8 mouse cellular contexts compared by ENCODE assay signal in the genomic region with DNA sequence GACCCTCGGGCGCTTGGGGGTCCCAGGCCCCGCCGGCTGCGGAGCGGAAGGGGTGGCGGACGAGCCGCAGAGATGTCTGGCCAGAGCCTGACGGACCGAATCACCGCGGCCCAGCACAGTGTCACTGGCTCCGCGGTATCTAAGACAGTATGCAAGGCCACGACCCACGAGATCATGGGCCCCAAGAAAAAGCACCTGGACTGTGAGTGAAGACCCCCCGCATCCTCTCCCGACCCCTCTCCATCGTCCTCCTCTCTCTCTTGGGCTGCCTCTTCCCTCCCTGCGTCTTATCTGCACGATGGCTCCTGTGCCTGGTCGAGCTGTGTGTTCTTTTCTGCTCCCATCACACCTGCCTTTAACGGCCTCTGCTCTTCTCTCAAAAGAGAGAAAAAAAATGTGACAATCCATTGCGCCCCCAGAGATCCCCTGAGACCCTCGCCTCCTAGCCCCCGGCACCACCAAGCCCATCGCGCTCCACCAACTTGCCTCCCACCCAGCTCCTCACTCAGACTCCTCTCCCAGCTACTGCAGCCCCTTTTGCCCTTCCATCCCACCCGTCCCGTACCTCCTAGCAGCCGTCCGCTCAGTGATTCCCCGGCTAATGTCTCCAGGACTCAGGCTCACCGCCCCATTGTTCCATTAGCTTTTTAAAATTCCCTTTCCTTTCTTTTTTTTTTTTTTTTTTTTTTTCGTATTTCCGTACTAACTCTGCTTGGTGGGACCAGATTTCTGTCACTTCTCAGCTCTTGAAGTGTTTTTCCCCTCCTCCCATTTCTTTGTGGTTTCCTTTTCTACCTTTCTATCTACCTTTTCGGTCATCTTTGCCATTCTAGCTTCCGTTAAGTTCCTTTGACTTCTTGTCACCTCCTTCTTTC. TPM values are rescaled to one million over a fixed set of nuclear protein-coding genes. Genes with fewer than 3 reads are reported as not detected.
DNase-seq lines count a peak whose midpoint lies in the region; ATAC-seq and TF ChIP-seq lines count a peak whose summit lies in the region.

No protein-coding gene starts in this region.

- no peak for TF ChIP-seq CTCF in layer of hippocampus, adult 2 months (conservative IDR thresholded peaks at IDR 0.05)

- peak overlapping the region; percentile 96 for H3K27ac ChIP-seq in embryonic facial prominence, embryonic 11.5 days (replicated peaks; ENCODE audit: low read depth, low read length)
- H3K27ac ChIP-seq in heart, embryonic 13.5 days (replicated peaks): peak overlapping the region; percentile 99
- peak overlapping the region; percentile 99 for H3K27ac ChIP-seq in layer of hippocampus, adult 2 months

- H3K9ac ChIP-seq in embryonic facial prominence, embryonic 11.5 days (replicated peaks; ENCODE audit: low read length): peak overlapping the region; percentile 96
- H3K9ac ChIP-seq in heart, embryonic 13.5 days: peak overlapping the region; percentile 100

- WGBS in embryonic facial prominence, embryonic 11.5 days: 0% methylated on average over 36 of the region's 39 CpGs
- WGBS in heart, embryonic 13.5 days: under 1% methylated on average over 37 of the region's 39 CpGs

- H3K4me3 ChIP-seq in embryonic facial prominence, embryonic 11.5 days (ENCODE audit: low read depth, low read length): peak overlapping the region; percentile 98
- H3K4me3 ChIP-seq in heart, embryonic 13.5 days: peak overlapping the region; percentile 98
- peak overlapping the region; percentile 81 for H3K4me3 ChIP-seq in layer of hippocampus, adult 2 months

- no peaks in the 10 kb centered on the region for H3K9me3 ChIP-seq in embryonic facial prominence, embryonic 11.5 days (replicated peaks; ENCODE audit: control insufficient read depth, low read length)
- H3K9me3 ChIP-seq in heart, embryonic 13.5 days: no peaks in the 10 kb centered on the region

- ATAC-seq in embryonic facial prominence, embryonic 11.5 days (replicated peaks; ENCODE audit: insufficient number of reproducible peaks, low FRiP score, low TSS enrichment, low read depth): peak; percentile 73
- peak; percentile 23 for ATAC-seq in heart, embryonic 13.5 days (ENCODE audit: extremely low read depth, insufficient number of reproducible peaks, low FRiP score, low TSS enrichment)

- no peaks in the 10 kb centered on the region for H3K36me3 ChIP-seq in embryonic facial prominence, embryonic 11.5 days (replicated peaks; ENCODE audit: control insufficient read depth, insufficient read depth, low read depth, low read length)
- no peaks in the 10 kb centered on the region for H3K36me3 ChIP-seq in heart, embryonic 13.5 days

- DNase-seq in 416B (ENCODE audit: low read depth) (peak; percentile 38), NIH3T3 (ENCODE audit: low read depth) (peak; percentile 20)
- DNase-seq in embryonic facial prominence, embryonic 11.5 days (ENCODE audit: low spot score): peak; percentile 48
- peak in 1 of 2 experiments; percentile 12 for DNase-seq in layer of hippocampus, adult 2 months (ENCODE audit: low spot score in 2 of 2)
- peak; percentile 36 for DNase-seq in lung, postnatal 10 days
- DNase-seq in right cerebral cortex, adult 2 months (ENCODE audit: low spot score in 2 of 2): peak; percentile 15 to 38
- DNase-seq in yolk sac, embryonic 10.5 days (ENCODE audit: low spot score): peak; percentile 43

- H3K27me3 ChIP-seq in embryonic facial prominence, embryonic 11.5 days (ENCODE audit: control insufficient read depth, insufficient read depth, low read length): no peaks in the 10 kb centered on the region
- H3K27me3 ChIP-seq in heart, embryonic 13.5 days (replicated peaks): no peaks in the 10 kb centered on the region

- no peaks in the 10 kb centered on the region for H3K4me1 ChIP-seq in embryonic facial prominence, embryonic 11.5 days (ENCODE audit: control insufficient read depth, insufficient read depth, low read length)
- H3K4me1 ChIP-seq in heart, embryonic 13.5 days: peaks cover 42% of the 10 kb centered on the region

- peak overlapping the region; percentile 45 for H3K4me2 ChIP-seq in embryonic facial prominence, embryonic 11.5 days (ENCODE audit: low read depth, low read length)
- peak overlapping the region; percentile 82 for H3K4me2 ChIP-seq in heart, embryonic 13.5 days

RNA-seq across cellular contexts. Expression of a gene that starts 0.7 kb away (rescaled TPM):
- 31.6 and 32.1 TPM in 2 replicates for polyA plus RNA-seq in embryonic facial prominence, embryonic 11.5 days (2014; fragmentation: Nextera tagmentation; extraction: Ambion mirVana)
- polyA plus RNA-seq in heart, embryonic 13.5 days (2015; fragmentation: Nextera tagmentation; extraction: Ambion mirVana): 29.1 and 31.0 TPM in 2 replicates
- 100 to 1,000 TPM; 143 to 151 TPM for total RNA-seq in layer of hippocampus, adult 2 months (2021)
